Mouse (Mus musculus) intestine, postnatal 0 days (tissue): ENCODE data around the gene Gm10318. TPM values are rescaled to one million over a fixed set of nuclear protein-coding genes. Genes with fewer than 3 reads are reported as not detected.

ENCODE experiments used
- ATAC-seq: fragments of 200-750 bp; cut with Nextera tagmentation; 2 replicates; pipeline ENCODE4 v1.8.0; 2017; ENCODE audit warnings: mild to moderate bottlenecking, moderate TSS enrichment, moderate library complexity
- H3K27ac ChIP-seq: fragments of 300-500 bp; sonication (generic); 2 replicates; pipeline ENCODE4 v1.5.1; 2014; ENCODE audit warnings: mild to moderate bottlenecking, low read depth, low read length, moderate library complexity
- H3K27me3 ChIP-seq: fragments of 300-500 bp; sonication (generic); replicated peaks from 2 replicates; pipeline ENCODE4 v1.6.1; 2014; ENCODE audit warnings: low read length, mixed read lengths; ENCODE audit not compliant: control insufficient read depth, insufficient read depth
- H3K36me3 ChIP-seq: fragments of 300-500 bp; sonication (generic); 2 replicates; pipeline ENCODE4 v1.6.1; 2014; ENCODE audit warnings: mild to moderate bottlenecking, moderate library complexity; ENCODE audit not compliant: control insufficient read depth, insufficient read depth
- H3K4me1 ChIP-seq: fragments of 300-500 bp; sonication (generic); replicated peaks from 2 replicates; pipeline ENCODE4 v1.6.1; 2014; ENCODE audit warnings: antibody characterized with exemption, low read length, mixed read lengths; ENCODE audit not compliant: control insufficient read depth, insufficient read depth
- H3K4me2 ChIP-seq: fragments of 300-500 bp; sonication (generic); replicated peaks from 2 replicates; pipeline ENCODE4 v1.6.1; 2014; ENCODE audit warnings: low read depth, mild to moderate bottlenecking, moderate library complexity
- H3K4me3 ChIP-seq: fragments of 300-500 bp; sonication (generic); 2 replicates; pipeline ENCODE4 v1.5.1; 2014; ENCODE audit warnings: low read depth, low read length
- H3K9ac ChIP-seq: fragments of 300-500 bp; sonication (generic); 2 replicates; pipeline ENCODE4 v1.6.1; 2014; ENCODE audit warnings: mild to moderate bottlenecking, low read depth, low read length
- H3K9me3 ChIP-seq: fragments of 300-500 bp; sonication (generic); 2 replicates; pipeline ENCODE4 v1.6.1; 2016; ENCODE audit warnings: mixed run types; ENCODE audit not compliant: control insufficient read depth
- CTCF ChIP-seq: sonication (generic); IDR thresholded peaks from 2 replicates; pipeline ENCODE4 v1.5.1; 2016; ENCODE audit warnings: low read depth, mild to moderate bottlenecking, control low read depth, antibody characterized with exemption, moderate library complexity
- WGBS: fragments of 180-500 bp; shearing (Covaris S2); extraction: QIAGEN DNeasy Blood & Tissue Kit; methylation state at CpG from one replicate; pipeline ENCODE4 v1.1.7; 2014; 5-methylcytosine and 5-hydroxymethylcytosine counted together
- polyA plus RNA-seq: library from polyadenylated mRNA; unstranded; fragments of >200 nt; fragmentation: Nextera tagmentation; extraction: Ambion mirVana; gene quantifications from 2 replicates; pipeline ENCODE4 v1.2.1, GENCODE M21; 2015

The Gm10318 gene
- polyA plus RNA-seq, 1 experiment from 2014 or later, result not detected

- no peak overlapping the region for H3K4me2 ChIP-seq
- no peak for ATAC-seq
- H3K27me3 ChIP-seq, result no peaks in the 10 kb centered on the region
- H3K9me3 ChIP-seq, result no peaks in the 10 kb centered on the region
- WGBS, result 84% methylated on average over 5 of the region's 5 CpGs
- TF ChIP-seq CTCF, result peak; percentile 38
- H3K9ac ChIP-seq, result no peak overlapping the region
- no peaks in the 10 kb centered on the region for H3K36me3 ChIP-seq
- no peak overlapping the region for H3K27ac ChIP-seq
- H3K4me1 ChIP-seq, result no peaks in the 10 kb centered on the region
- H3K4me3 ChIP-seq, result no peak overlapping the region
Measured at GRCm38 (mm10) chr10:77882553-77882952, 29.9 kb downstream of the Gm10318 start.

GRCm38 (mm10) chr10:77886007-77886747 is 33.5 kb downstream of the Gm10318 start:
- 41% methylated on average over 12 of the region's 12 CpGs for WGBS
- Histone ChIP-seq H3K27ac (no peak overlapping the region), H3K4me1 (no peaks in the 10 kb centered on the region), H3K4me2 (no peak overlapping the region), H3K36me3 (no peaks in the 10 kb centered on the region), H3K4me3 (no peak overlapping the region), H3K9me3 (no peaks in the 10 kb centered on the region), H3K27me3 (no peaks in the 10 kb centered on the region), H3K9ac (no peak overlapping the region)
- no peak for ATAC-seq
- TF ChIP-seq CTCF, result peak; percentile 48

- Histone ChIP-seq H3K4me1 (no peaks in the 10 kb centered on the region), H3K27me3 (no peaks in the 10 kb centered on the region), H3K4me2 (no peak overlapping the region), H3K4me3 (no peak overlapping the region), H3K9ac (no peak overlapping the region), H3K36me3 (no peaks in the 10 kb centered on the region), H3K9me3 (no peaks in the 10 kb centered on the region), H3K27ac (no peak overlapping the region)
- 89% methylated on average over 8 of the region's 8 CpGs for WGBS
- TF ChIP-seq CTCF, result no peak
- ATAC-seq, result no peak
Measured at GRCm38 (mm10) chr10:77890987-77891565, 38.4 kb downstream of the Gm10318 start.

GRCm38 (mm10) chr10:77895562-77895961 is 42.9 kb downstream of the Gm10318 start:
- H3K36me3 ChIP-seq, result no peaks in the 10 kb centered on the region
- no peaks in the 10 kb centered on the region for H3K9me3 ChIP-seq
- no peaks in the 10 kb centered on the region for H3K27me3 ChIP-seq
- 44% methylated on average over 5 of the region's 5 CpGs for WGBS
- no peak overlapping the region for H3K27ac ChIP-seq
- no peaks in the 10 kb centered on the region for H3K4me1 ChIP-seq
- no peak overlapping the region for H3K9ac ChIP-seq
- no peak for TF ChIP-seq CTCF
- no peak overlapping the region for H3K4me3 ChIP-seq
- H3K4me2 ChIP-seq, result no peak overlapping the region
- ATAC-seq, result no peak

- H3K4me1 ChIP-seq, result 0 out of 2 replicates have a peak, but pooled peaks cover 6% of the 10 kb centered on the region
- WGBS, result 61% methylated on average over 7 of the region's 7 CpGs
- H3K9me3 ChIP-seq, result no peaks in the 10 kb centered on the region
- no peaks in the 10 kb centered on the region for H3K27me3 ChIP-seq
- no peak overlapping the region for H3K4me3 ChIP-seq
- no peak overlapping the region for H3K9ac ChIP-seq
- no peak for TF ChIP-seq CTCF
- ATAC-seq, result no peak
- H3K27ac ChIP-seq, result no peak overlapping the region
- no peaks in the 10 kb centered on the region for H3K36me3 ChIP-seq
- no peak overlapping the region for H3K4me2 ChIP-seq
Measured at GRCm38 (mm10) chr10:77900126-77900525, 47.5 kb downstream of the Gm10318 start.

- no peak overlapping the region for H3K9ac ChIP-seq
- 88% methylated on average over 27 of the region's 27 CpGs for WGBS
- H3K27ac ChIP-seq, result no peak overlapping the region
- 0 out of 2 replicates have a peak, but pooled peaks cover 6% of the 10 kb centered on the region for H3K4me1 ChIP-seq
- ATAC-seq, result no peak
- no peaks in the 10 kb centered on the region for H3K9me3 ChIP-seq
- no peak for TF ChIP-seq CTCF
- no peak overlapping the region for H3K4me3 ChIP-seq
- H3K4me2 ChIP-seq, result no peak overlapping the region
- no peaks in the 10 kb centered on the region for H3K36me3 ChIP-seq
- no peaks in the 10 kb centered on the region for H3K27me3 ChIP-seq
Measured at GRCm38 (mm10) chr10:77900903-77901818, 48.5 kb downstream of the Gm10318 start.
